Mouse (Mus musculus) heart, adult 2 months (tissue): ENCODE data around the gene Ndufs2.
A peak's percentile ranks its signal among the peaks of the same experiment; 100 is the strongest.

ENCODE experiments used
- CTCF ChIP-seq: fragments of 200-600 bp; IDR thresholded peaks from 2 replicates; pipeline ENCODE4 v1.8.1; 2022; ENCODE audit warnings: antibody characterized with exemption, mild to moderate bottlenecking, moderate library complexity
- EP300 ChIP-seq: fragments of 200-500 bp; IDR thresholded peaks from 2 replicates; pipeline ENCODE4 v1.6.1; 2011; ENCODE audit warnings: low read depth, low read length, control low read depth; ENCODE audit not compliant: insufficient read depth
- POLR2A ChIP-seq: fragments of 200-500 bp; IDR thresholded peaks from 2 replicates; pipeline ENCODE4 v1.6.1; 2011; ENCODE audit warnings: mild to moderate bottlenecking, low read depth, low read length, control low read depth; ENCODE audit not compliant: insufficient read depth

DNA sequence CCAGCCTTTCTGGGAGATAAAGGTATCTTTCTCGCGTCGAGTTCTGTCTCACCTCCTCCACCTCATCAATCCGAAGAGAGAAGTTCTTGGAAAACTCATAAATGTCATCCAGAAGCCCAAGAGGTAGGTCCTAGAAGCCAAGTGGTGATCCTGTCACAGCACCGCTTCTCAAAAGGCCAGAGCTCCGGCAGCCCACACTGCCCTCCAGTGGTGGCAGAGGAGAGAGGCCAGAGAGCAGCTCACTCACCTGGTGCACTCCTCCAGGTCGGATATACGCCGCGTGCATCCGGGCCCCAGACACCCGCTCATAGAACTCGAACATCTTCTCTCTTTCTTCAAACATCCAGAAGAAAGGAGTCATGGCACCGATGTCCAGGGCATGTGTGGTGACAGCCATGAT lies 12.7 kb downstream of the Ndufs2 start:
- TF ChIP-seq CTCF (peak; percentile 85), POLR2A (no peak), EP300 (no peak)
